Mouse (Mus musculus): ENCODE measurements around the gene Irx4.

DNA sequence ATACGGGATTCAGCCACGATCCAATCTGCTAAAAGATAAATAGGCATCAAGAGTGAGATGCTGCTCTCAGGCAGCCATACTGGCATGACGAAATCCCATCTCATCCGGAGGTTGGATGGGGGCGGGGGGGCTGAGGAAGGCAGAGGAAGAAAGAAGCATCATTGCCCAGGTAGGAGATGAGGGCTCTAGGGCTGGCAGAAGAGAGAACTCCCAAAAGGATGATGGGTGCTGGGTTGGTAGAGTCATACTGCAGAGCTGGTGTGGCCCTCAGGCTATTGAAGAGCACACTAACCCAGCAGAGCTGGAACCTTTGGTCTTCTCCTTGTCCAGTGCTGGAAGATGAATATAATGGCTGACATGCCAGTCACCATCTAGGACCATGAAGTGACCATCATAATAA, 17.7 kb upstream of the Irx4 start:
- TF ChIP-seq CTCF (IDR thresholded peaks at IDR 0.05; ENCODE audit: borderline replicate concordance, insufficient read depth, low read length) (no peak), POLR2A (IDR thresholded peaks at IDR 0.05; ENCODE audit: low read depth, low read length) (no peak)
